Mouse (Mus musculus): ENCODE results near the gene Kcnj11. TPM values are rescaled to one million over a fixed set of nuclear protein-coding genes. Genes with fewer than 3 reads are reported as not detected.

Kcnj11 gene
- polyA plus RNA-seq, 1 experiment, result 0.96 TPM

GRCm38 (mm10) chr7:46122964-46123363 is 22.4 kb upstream of the Kcnj11 start:
- H3K4me3 ChIP-seq (ENCODE audit: low read depth, low read length), result no peak overlapping the region
- H3K27ac ChIP-seq (ENCODE audit: insufficient read depth, low read depth, low read length), result no peak overlapping the region
- no peaks in the 10 kb centered on the region for H3K4me1 ChIP-seq (ENCODE audit: control insufficient read depth, insufficient read depth, insufficient read length, low read length)
- 8% methylated on average over 4 of the region's 4 CpGs for WGBS
- no peaks in the 10 kb centered on the region for H3K27me3 ChIP-seq (ENCODE audit: control insufficient read depth, insufficient read depth, low read length)
- H3K36me3 ChIP-seq (ENCODE audit: control insufficient read depth, insufficient read depth, low read length), result no peaks in the 10 kb centered on the region
- TF ChIP-seq CTCF (IDR thresholded peaks at IDR 0.05; ENCODE audit: extremely low read depth, insufficient read length, insufficient replicate concordance, low read depth, low read length) (no peak), POLR2A (IDR thresholded peaks at IDR 0.05; ENCODE audit: low read depth, low read length) (no peak)

GRCm38 (mm10) chr7:46117035-46117434 is 16.5 kb upstream of the Kcnj11 start:
- no peak for TF ChIP-seq CTCF (IDR thresholded peaks at IDR 0.05; ENCODE audit: extremely low read depth, insufficient read length, insufficient replicate concordance, low read depth, low read length)
- TF ChIP-seq POLR2A (IDR thresholded peaks at IDR 0.05; ENCODE audit: low read depth, low read length), result no peak
- H3K4me1 ChIP-seq (ENCODE audit: control insufficient read depth, insufficient read depth, insufficient read length, low read length), result no peaks in the 10 kb centered on the region
- no peak overlapping the region for H3K27ac ChIP-seq (ENCODE audit: insufficient read depth, low read depth, low read length)
- H3K36me3 ChIP-seq (ENCODE audit: control insufficient read depth, insufficient read depth, low read length), result no peaks in the 10 kb centered on the region
- 93% methylated on average over 16 of the region's 16 CpGs for WGBS
- no peaks in the 10 kb centered on the region for H3K27me3 ChIP-seq (ENCODE audit: control insufficient read depth, insufficient read depth, low read length)
- H3K4me3 ChIP-seq (ENCODE audit: low read depth, low read length), result no peak overlapping the region

GRCm38 (mm10) chr7:46116118-46116581 is 15.6 kb upstream of the Kcnj11 start:
- Histone ChIP-seq H3K4me3 (ENCODE audit: low read depth, low read length) (no peak overlapping the region), H3K36me3 (ENCODE audit: control insufficient read depth, insufficient read depth, low read length) (no peaks in the 10 kb centered on the region), H3K27me3 (ENCODE audit: control insufficient read depth, insufficient read depth, low read length) (no peaks in the 10 kb centered on the region), H3K4me1 (ENCODE audit: control insufficient read depth, insufficient read depth, insufficient read length, low read length) (no peaks in the 10 kb centered on the region), H3K27ac (ENCODE audit: insufficient read depth, low read depth, low read length) (no peak overlapping the region)
- TF ChIP-seq CTCF (IDR thresholded peaks at IDR 0.05; ENCODE audit: extremely low read depth, insufficient read length, insufficient replicate concordance, low read depth, low read length) (no peak), POLR2A (IDR thresholded peaks at IDR 0.05; ENCODE audit: low read depth, low read length) (no peak)
- 55% methylated on average over 10 of the region's 10 CpGs for WGBS

- H3K4me1 ChIP-seq (ENCODE audit: control insufficient read depth, insufficient read depth, insufficient read length, low read length), result no peaks in the 10 kb centered on the region
- WGBS, result 34% methylated on average over 3 of the region's 3 CpGs
- no peaks in the 10 kb centered on the region for H3K27me3 ChIP-seq (ENCODE audit: control insufficient read depth, insufficient read depth, low read length)
- H3K36me3 ChIP-seq (ENCODE audit: control insufficient read depth, insufficient read depth, low read length), result no peaks in the 10 kb centered on the region
- no peak overlapping the region for H3K27ac ChIP-seq (ENCODE audit: insufficient read depth, low read depth, low read length)
- TF ChIP-seq POLR2A (IDR thresholded peaks at IDR 0.05; ENCODE audit: low read depth, low read length) (no peak), CTCF (IDR thresholded peaks at IDR 0.05; ENCODE audit: extremely low read depth, insufficient read length, insufficient replicate concordance, low read depth, low read length) (no peak)
- H3K4me3 ChIP-seq (ENCODE audit: low read depth, low read length), result no peak overlapping the region
These were observed 12.9 kb upstream of the Kcnj11 start for GRCm38 (mm10) chr7:46113435-46113834.

- Histone ChIP-seq H3K4me3 (ENCODE audit: low read depth, low read length) (no peak overlapping the region), H3K4me1 (ENCODE audit: control insufficient read depth, insufficient read depth, insufficient read length, low read length) (no peaks in the 10 kb centered on the region), H3K27ac (ENCODE audit: insufficient read depth, low read depth, low read length) (no peak overlapping the region), H3K36me3 (ENCODE audit: control insufficient read depth, insufficient read depth, low read length) (no peaks in the 10 kb centered on the region), H3K27me3 (ENCODE audit: control insufficient read depth, insufficient read depth, low read length) (no peaks in the 10 kb centered on the region)
- 72% methylated on average over 6 of the region's 6 CpGs for WGBS
- TF ChIP-seq CTCF (IDR thresholded peaks at IDR 0.05; ENCODE audit: extremely low read depth, insufficient read length, insufficient replicate concordance, low read depth, low read length) (no peak), POLR2A (IDR thresholded peaks at IDR 0.05; ENCODE audit: low read depth, low read length) (no peak)
These were observed 11.4 kb upstream of the Kcnj11 start for GRCm38 (mm10) chr7:46111938-46112337.

- H3K27me3 ChIP-seq (ENCODE audit: control insufficient read depth, insufficient read depth, low read length), result no peaks in the 10 kb centered on the region; the same call in 1 of the 2 replicates
- no peak overlapping the region for H3K4me3 ChIP-seq (ENCODE audit: low read depth, low read length)
- no peaks in the 10 kb centered on the region for H3K4me1 ChIP-seq (ENCODE audit: control insufficient read depth, insufficient read depth, insufficient read length, low read length)
- H3K36me3 ChIP-seq (ENCODE audit: control insufficient read depth, insufficient read depth, low read length), result no peaks in the 10 kb centered on the region
- no peak overlapping the region for H3K27ac ChIP-seq (ENCODE audit: insufficient read depth, low read depth, low read length)
- no peak for TF ChIP-seq POLR2A (IDR thresholded peaks at IDR 0.05; ENCODE audit: low read depth, low read length)
- TF ChIP-seq CTCF (IDR thresholded peaks at IDR 0.05; ENCODE audit: extremely low read depth, insufficient read length, insufficient replicate concordance, low read depth, low read length), result no peak
- 78% methylated on average over 15 of the region's 15 CpGs for WGBS
These were observed 10.8 kb upstream of the Kcnj11 start for GRCm38 (mm10) chr7:46111212-46111817.

- TF ChIP-seq CTCF (IDR thresholded peaks at IDR 0.05; ENCODE audit: extremely low read depth, insufficient read length, insufficient replicate concordance, low read depth, low read length) (no peak), POLR2A (IDR thresholded peaks at IDR 0.05; ENCODE audit: low read depth, low read length) (no peak)
- H3K4me3 ChIP-seq (ENCODE audit: low read depth, low read length), result no peak overlapping the region
- no peaks in the 10 kb centered on the region for H3K4me1 ChIP-seq (ENCODE audit: control insufficient read depth, insufficient read depth, insufficient read length, low read length)
- H3K27me3 ChIP-seq (ENCODE audit: control insufficient read depth, insufficient read depth, low read length), result no peaks in the 10 kb centered on the region; the same call in 1 of the 2 replicates
- H3K36me3 ChIP-seq (ENCODE audit: control insufficient read depth, insufficient read depth, low read length), result no peaks in the 10 kb centered on the region
- H3K27ac ChIP-seq (ENCODE audit: insufficient read depth, low read depth, low read length), result no peak overlapping the region
- 66% methylated on average over 3 of the region's 3 CpGs for WGBS
These were observed 9.5 kb upstream of the Kcnj11 start for GRCm38 (mm10) chr7:46110079-46110478.

Data from small intestine, adult 2 months (tissue).